Mouse (Mus musculus) liver, embryonic 16.5 days (tissue): ENCODE measurements around the gene Atat1. TPM values are rescaled to one million over a fixed set of nuclear protein-coding genes. Genes with fewer than 3 reads are reported as not detected.

Experiments
- ATAC-seq: fragments of 200-750 bp; cut with Nextera tagmentation; 2 replicates; pipeline ENCODE4 v1.8.0; 2017; ENCODE audit warnings: low read depth, mild to moderate bottlenecking, moderate number of reproducible peaks, moderate library complexity
- H3K27ac ChIP-seq: fragments of 300-500 bp; sonication (generic); 2 replicates; pipeline ENCODE4 v1.5.1; 2014; ENCODE audit warnings: mild to moderate bottlenecking, low read length
- H3K27me3 ChIP-seq: fragments of 300-500 bp; sonication (generic); 2 replicates; pipeline ENCODE4 v1.6.1; 2014; ENCODE audit warnings: low read depth, low read length, mixed read lengths; ENCODE audit not compliant: control insufficient read depth, insufficient read depth
- H3K36me3 ChIP-seq: fragments of 300-500 bp; sonication (generic); 2 replicates; pipeline ENCODE4 v1.6.1; 2014; ENCODE audit warnings: mild to moderate bottlenecking; ENCODE audit not compliant: control insufficient read depth, insufficient read depth
- H3K4me1 ChIP-seq: fragments of 300-500 bp; sonication (generic); 2 replicates; pipeline ENCODE4 v1.6.1; 2014; ENCODE audit warnings: low read depth, low read length, mixed read lengths; ENCODE audit not compliant: control insufficient read depth
- H3K4me2 ChIP-seq: fragments of 300-500 bp; sonication (generic); 2 replicates; pipeline ENCODE4 v1.6.1; 2014; ENCODE audit warnings: low read depth, low read length, mixed read lengths
- H3K4me3 ChIP-seq: fragments of 300-500 bp; sonication (generic); 2 replicates; pipeline ENCODE4 v1.5.1; 2014; ENCODE audit warnings: low read depth, mild to moderate bottlenecking, low read length
- H3K9ac ChIP-seq: fragments of 300-500 bp; sonication (generic); 2 replicates; pipeline ENCODE4 v1.6.1; 2014; ENCODE audit warnings: low read depth, low read length
- H3K9me3 ChIP-seq: fragments of 300-500 bp; sonication (generic); replicated peaks from 2 replicates; pipeline ENCODE4 v1.6.1; 2016; ENCODE audit warnings: low read length; ENCODE audit not compliant: control insufficient read depth
- WGBS: fragments of 180-500 bp; shearing (Covaris S2); extraction: QIAGEN DNeasy Blood & Tissue Kit; methylation state at CpG from one replicate; pipeline ENCODE4 v1.1.7; 2014; ENCODE audit not compliant: insufficient replicate concordance; 5-methylcytosine and 5-hydroxymethylcytosine counted together
- polyA plus RNA-seq: library from polyadenylated mRNA; unstranded; fragments of >200 nt; fragmentation: Nextera tagmentation; extraction: Ambion mirVana; gene quantifications from 2 replicates; pipeline ENCODE4 v1.2.1, GENCODE M21; 2015

The Atat1 gene
- polyA plus RNA-seq, 1 experiment from 2014 or later = 7.4 TPM

DNA sequence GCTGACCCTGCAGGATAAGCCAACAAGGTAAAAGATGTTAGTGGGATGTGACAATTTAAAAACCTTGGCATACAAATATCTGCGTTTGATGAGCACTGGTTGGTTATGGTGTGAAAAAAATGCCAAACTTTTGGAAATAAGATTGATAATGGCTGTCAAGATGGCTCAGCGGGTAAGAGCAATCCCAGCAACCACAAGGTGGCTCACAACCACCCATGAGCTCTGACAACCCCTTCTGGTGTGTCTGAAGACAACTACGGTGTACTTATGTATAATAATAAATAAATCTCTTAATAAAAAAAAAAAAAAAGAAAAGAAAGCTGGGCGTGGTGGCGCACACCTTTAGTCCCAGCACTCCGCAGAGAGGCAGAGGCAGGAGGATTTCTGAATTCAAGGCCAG is 5.1 kb upstream of the Atat1 start:
- Histone ChIP-seq H3K9ac (no peak overlapping the region; the same call in 1 of the 2 replicates), H3K4me3 (peak overlapping the region; percentile 89), H3K4me2 (peak overlapping the region; percentile 71), H3K4me1 (peaks cover 27% of the 10 kb centered on the region), H3K27ac (no peak overlapping the region; the same call in 1 of the 2 replicates), H3K27me3 (no peaks in the 10 kb centered on the region), H3K9me3 (no peaks in the 10 kb centered on the region), H3K36me3 (peaks cover 24% of the 10 kb centered on the region)
- WGBS = 53% methylated on average over 6 of the region's 6 CpGs
- no peak for ATAC-seq

DNA sequence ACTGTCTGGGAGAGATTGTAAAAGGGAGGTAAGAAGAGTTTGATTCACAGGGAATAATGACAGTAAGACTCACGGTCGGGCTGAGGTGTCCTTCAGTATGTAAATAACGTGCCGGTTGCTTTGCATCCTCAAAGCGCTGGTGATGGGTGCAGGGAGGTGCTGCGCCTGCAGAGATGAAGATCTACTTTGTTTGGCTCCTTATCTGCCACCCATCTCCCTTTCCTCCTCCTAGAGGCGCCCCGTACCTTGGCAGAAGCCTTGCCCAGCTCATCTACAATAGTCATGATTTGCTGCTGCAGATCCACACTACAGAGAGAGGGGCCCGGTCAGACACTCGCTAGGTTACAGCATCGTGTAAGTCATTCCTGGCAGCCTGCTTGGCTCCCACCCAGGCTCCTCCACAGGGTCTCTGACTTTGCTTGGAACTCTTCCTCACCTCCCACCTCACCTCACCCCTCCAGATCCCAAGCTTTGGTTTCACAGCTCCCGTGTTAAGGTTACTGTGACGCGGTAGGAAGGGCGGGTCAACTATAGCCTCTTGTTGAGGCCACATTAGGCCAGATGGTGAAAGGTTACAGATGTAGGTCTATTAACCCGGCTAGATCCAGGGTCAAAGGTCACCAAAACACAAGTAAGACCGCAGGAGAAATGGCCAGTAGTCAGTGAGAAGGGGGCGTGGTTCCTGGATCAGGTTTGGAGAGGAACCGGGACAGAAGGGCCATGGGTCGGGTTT is 523 bp downstream of the Atat1 start:
- H3K27ac ChIP-seq = peak overlapping the region; percentile 83; the same call in 1 of the 2 replicates
- peak overlapping the region; percentile 90 for H3K4me2 ChIP-seq
- WGBS = 27% methylated on average over 20 of the region's 20 CpGs
- peaks cover 19% of the 10 kb centered on the region for H3K4me1 ChIP-seq
- H3K9ac ChIP-seq = peak overlapping the region; percentile 66
- H3K36me3 ChIP-seq = peaks cover 16% of the 10 kb centered on the region
- peak overlapping the region; percentile 75 for H3K4me3 ChIP-seq
- no peaks in the 10 kb centered on the region for H3K27me3 ChIP-seq
- peak; percentile 56 for ATAC-seq
- H3K9me3 ChIP-seq = no peaks in the 10 kb centered on the region

DNA sequence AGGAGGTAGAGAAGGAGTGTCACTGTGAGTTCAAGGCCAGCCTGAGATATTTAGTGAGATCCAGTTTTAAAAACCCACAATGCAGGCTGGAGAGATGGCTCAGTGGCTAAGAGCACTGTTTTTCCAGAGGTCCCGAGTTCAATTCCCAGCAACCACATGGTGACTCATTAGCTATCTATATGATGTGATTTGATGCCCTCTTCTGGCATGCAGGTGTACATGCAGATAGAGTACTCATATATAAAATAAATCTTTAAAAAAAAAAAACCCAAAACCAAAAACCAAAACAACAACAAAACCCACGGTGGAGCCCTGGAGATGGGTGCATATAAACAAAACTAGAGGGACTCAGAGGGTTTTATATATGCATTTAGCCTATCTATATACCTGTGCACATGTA is 2.3 kb downstream of the Atat1 start:
- peaks cover 7% of the 10 kb centered on the region for H3K36me3 ChIP-seq
- no peaks in the 10 kb centered on the region for H3K9me3 ChIP-seq
- ATAC-seq = no peak

DNA sequence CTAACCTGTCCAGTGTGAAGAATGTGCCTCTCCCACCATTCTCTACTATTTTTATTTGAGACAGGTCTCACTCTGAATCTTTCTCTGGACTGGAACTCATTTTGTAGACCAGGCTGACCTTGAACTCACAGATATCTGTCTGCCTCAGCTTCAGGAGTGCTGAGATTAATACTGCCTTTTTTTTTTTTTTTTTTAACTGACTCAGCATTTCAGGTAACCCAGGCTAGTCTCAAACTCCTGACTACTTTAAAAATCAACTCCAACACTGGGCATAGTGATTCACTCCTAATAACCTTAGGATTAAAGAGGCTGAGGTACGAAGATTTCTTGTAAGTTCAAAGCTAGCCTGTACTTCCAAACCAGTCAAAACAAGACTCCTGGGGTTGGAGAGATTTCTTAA is 4.3 kb downstream of the Atat1 start:
- H3K9ac ChIP-seq = no peak overlapping the region
- ATAC-seq = no peak
- H3K27ac ChIP-seq = no peak overlapping the region
- no peaks in the 10 kb centered on the region for H3K36me3 ChIP-seq
- no peaks in the 10 kb centered on the region for H3K9me3 ChIP-seq
- 76% methylated on average over 1 of the region's 1 CpGs for WGBS
- no peaks in the 10 kb centered on the region for H3K27me3 ChIP-seq
- peaks cover 12% of the 10 kb centered on the region for H3K4me1 ChIP-seq
- no peak overlapping the region for H3K4me3 ChIP-seq
- no peak overlapping the region for H3K4me2 ChIP-seq

More for the DNA sequence above, 2.3 kb downstream of the Atat1 start:
- Histone ChIP-seq H3K4me1 (peaks cover 16% of the 10 kb centered on the region), H3K4me2 (no peak overlapping the region), H3K9ac (no peak overlapping the region), H3K27me3 (no peaks in the 10 kb centered on the region), H3K27ac (no peak overlapping the region), H3K4me3 (no peak overlapping the region)
- WGBS = 41% methylated on average over 2 of the region's 2 CpGs

DNA sequence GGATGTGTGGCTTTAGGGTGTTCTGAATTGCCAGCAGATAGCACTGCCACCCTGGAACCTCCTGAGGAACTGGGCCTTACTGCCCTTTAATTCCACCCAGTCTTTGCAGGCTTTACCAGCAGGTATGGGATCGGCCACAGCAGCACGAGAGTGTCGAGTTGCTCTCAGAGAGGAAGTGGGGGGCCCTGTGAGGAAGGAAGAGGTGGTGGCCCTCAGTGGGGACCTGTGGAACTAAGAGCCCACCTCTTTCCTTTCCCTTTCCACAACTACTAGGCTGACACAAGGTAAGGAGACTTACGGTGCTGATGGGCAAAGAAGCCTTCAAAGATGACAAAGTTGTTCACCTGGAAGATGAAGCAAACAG is 5.9 kb downstream of the Atat1 start:
- Histone ChIP-seq H3K27ac (no peak overlapping the region), H3K4me3 (no peak overlapping the region), H3K27me3 (no peaks in the 10 kb centered on the region), H3K36me3 (no peaks in the 10 kb centered on the region), H3K9me3 (no peaks in the 10 kb centered on the region), H3K9ac (no peak overlapping the region), H3K4me2 (no peak overlapping the region), H3K4me1 (peaks cover 2% of the 10 kb centered on the region)
- WGBS = 35% methylated on average over 4 of the region's 4 CpGs
- no peak for ATAC-seq

DNA sequence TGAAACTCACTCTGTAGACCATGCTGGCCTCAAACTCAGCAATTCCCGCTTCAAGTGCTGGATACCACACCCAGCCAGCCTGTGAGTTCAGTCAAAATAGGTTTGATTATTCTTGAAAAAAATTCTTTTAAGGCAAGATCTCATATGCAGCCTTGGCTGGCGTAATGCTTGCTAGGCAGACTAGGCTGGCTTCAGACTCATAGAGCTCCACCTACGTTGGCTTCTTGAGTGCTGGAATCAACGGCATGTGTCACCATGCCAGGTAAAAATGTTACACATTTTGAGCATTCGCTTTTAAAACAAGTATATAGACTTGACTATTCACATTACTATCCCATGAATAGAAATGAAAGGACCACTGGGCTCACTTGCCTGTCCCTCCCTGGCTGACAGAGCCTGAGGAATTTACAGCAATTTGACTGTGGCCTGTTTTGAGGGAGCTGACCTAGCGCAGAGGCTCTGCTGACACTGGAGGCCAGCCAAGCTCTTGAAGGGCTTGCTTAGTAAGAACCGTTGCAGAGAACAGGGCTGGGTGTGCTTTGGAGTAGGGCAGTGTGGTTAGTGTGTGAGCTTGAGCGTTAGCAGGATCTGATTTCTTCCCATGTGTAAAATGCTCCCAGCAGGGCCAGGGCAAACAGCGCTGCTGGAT is 6.4 kb downstream of the Atat1 start:
- Histone ChIP-seq H3K9me3 (no peaks in the 10 kb centered on the region), H3K4me2 (no peak overlapping the region), H3K36me3 (no peaks in the 10 kb centered on the region), H3K4me3 (no peak overlapping the region), H3K4me1 (no peaks in the 10 kb centered on the region; the same call in 1 of the 2 replicates), H3K27me3 (no peaks in the 10 kb centered on the region), H3K9ac (no peak overlapping the region), H3K27ac (no peak overlapping the region)
- ATAC-seq = no peak
- WGBS = 64% methylated on average over 9 of the region's 9 CpGs

DNA sequence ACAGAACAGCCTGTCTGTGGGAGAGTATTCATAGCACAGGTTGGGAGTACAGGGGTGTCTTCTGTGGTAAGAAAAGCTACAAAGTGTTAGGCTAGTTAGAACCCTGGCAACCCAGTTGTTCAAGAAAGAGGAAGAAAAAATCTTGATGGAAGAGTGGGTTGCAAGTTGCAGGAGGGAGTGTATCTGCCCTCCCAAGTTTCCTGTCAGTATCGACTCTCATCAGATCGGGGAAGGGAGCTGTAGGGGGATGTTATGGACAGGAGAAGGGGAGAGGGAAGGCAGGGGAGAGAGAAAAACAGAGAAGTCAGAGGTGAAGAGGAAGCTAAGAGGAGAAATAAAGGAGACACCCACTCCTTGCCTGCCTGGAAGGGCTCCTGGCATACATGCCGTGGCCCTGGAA is 9.2 kb downstream of the Atat1 start:
- Histone ChIP-seq H3K9ac (no peak overlapping the region), H3K4me2 (no peak overlapping the region), H3K4me3 (no peak overlapping the region), H3K27ac (no peak overlapping the region), H3K27me3 (no peaks in the 10 kb centered on the region), H3K36me3 (no peaks in the 10 kb centered on the region), H3K9me3 (no peaks in the 10 kb centered on the region), H3K4me1 (peaks cover 13% of the 10 kb centered on the region)
- ATAC-seq = no peak
- 24% methylated on average over 3 of the region's 3 CpGs for WGBS

DNA sequence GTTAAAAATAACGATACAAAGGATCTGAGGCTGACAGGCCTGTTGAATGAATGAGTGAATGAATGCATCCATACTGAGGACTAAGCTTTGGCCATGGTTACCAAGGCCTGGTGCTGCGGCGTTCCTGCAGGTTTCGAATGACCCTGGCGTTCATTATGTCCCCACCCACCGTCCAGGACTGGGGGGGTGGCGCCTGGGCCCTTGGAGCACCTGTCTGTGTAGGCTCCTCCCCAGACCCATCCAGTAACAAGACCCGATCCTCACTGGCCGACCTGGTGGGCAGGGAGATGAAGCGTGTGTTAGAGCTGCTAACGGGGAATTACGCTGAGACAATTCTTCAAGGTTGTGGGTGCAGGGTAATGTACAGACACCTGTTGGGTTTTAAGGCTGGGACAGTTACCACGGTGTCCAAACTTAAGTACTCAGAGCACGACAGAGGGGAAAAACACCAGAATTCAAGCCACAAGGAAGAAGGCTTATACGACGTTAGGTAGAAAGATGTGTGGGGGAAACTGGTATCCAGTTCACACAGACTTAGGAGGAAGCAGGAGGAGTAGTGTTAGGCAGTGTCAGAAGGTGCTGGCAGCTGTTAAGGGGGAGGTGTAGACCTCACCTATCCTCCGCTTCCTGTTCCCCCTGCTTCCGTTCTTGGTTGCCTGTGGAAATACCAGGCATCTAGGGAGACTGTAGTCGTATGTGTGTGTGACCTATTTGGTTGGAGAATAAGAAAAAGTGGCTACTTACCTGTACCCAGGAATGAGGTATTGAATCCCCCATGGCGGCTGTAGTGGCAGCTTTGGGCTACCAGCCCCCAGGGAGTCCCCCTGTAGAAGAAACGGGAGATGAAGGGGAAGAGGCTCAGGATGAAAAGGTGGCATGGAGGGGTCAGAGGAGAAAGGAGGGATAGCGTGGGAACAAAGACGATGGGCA is 12.0 kb downstream of the Atat1 start:
- Histone ChIP-seq H3K9me3 (no peaks in the 10 kb centered on the region), H3K27ac (peak overlapping the region; percentile 53), H3K27me3 (no peaks in the 10 kb centered on the region), H3K9ac (peak overlapping the region; percentile 54), H3K4me3 (peak overlapping the region; percentile 91), H3K36me3 (peaks cover 6% of the 10 kb centered on the region; the same call in 1 of the 2 replicates), H3K4me2 (peak overlapping the region; percentile 97), H3K4me1 (peaks cover 13% of the 10 kb centered on the region)
- WGBS = 31% methylated on average over 23 of the region's 23 CpGs
- peak; percentile 37; the same call in 1 of the 2 replicates for ATAC-seq
